Mouse (Mus musculus) layer of hippocampus, postnatal 14 days (tissue): ENCODE measurements around the gene Hnrnpf. TPM values are rescaled to one million over a fixed set of nuclear protein-coding genes. Genes with fewer than 3 reads are reported as not detected.

ENCODE experiments used
- DNase-seq, 2 experiments: peaks; one replicate each; pipeline ENCODE4 v3.0.0; 2021 to 2022; ENCODE audit warnings: low spot score in 2 of 2, mixed read lengths in 1 of 2
- microRNA-seq, 2 experiments: library from miRNA; unstranded; fragments of <30 nt; microRNA quantifications; one replicate each; pipeline ENCODE4 v1.2.0; 2021
- total RNA-seq, 2 experiments: library from RNA; stranded (reverse); gene quantifications; 2 replicates each; pipeline ENCODE4 v1.2.3; 2021

The Hnrnpf gene
- total RNA-seq, 2 experiments from 2014 or later = 140 to 154 TPM

- DNase-seq = no peak
Measured at GRCm38 (mm10) chr6:117963201-117963600, 63.1 kb downstream of the Hnrnpf start.

DNA sequence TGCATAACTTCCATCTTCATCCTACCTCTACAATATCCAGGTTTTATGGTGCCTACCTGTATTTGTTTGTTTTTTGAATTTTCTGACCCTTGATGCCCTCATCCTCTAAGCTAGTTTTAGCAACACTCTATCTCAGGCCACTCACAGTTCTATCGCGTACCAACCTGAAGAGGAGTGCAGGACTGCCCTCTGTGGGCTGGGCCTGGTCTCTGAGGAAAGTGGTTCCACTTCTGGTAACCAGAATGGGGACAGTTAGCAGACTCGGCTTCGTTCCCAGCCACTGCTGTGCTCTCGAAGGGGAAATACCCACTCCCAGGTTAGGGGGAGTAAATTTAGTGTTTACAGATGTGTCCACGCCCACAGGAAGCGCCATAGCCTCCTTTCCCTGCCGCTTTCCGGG lies 66.6 kb downstream of the Hnrnpf start:
- no peak for DNase-seq

Small RNAs within 50 kb of the gene (microRNA-seq; reads per million reads assigned to microRNA genes)
- gene Gm25535 = 0 reads per million in 2 experiments

Other genes starting within 250 kb of the Hnrnpf start
- 10 to 100 TPM; 46.4 to 52.3 TPM for gene Zfp637, start 59.1 kb upstream of the Hnrnpf start, total RNA-seq
- 10 to 100 TPM; 31.1 to 36.0 TPM for gene Zfp239, start 38.2 kb upstream of the Hnrnpf start, total RNA-seq
- gene Fxyd4, start 37.4 kb downstream of the Hnrnpf start, total RNA-seq = not detected
- gene Rasgef1a, start 111.1 kb downstream of the Hnrnpf start, total RNA-seq = 100 to 1,000 TPM; 128 to 131 TPM
- gene Csgalnact2, start 238.8 kb downstream of the Hnrnpf start, total RNA-seq = 10 to 100 TPM; 10.9 to 12.8 TPM